In genomic region chr6:34964550-34964949, GRCm38 (mm10) we compare ENCODE assay signal across 28 mouse cellular contexts. TPM values are rescaled to one million over a fixed set of nuclear protein-coding genes. Genes with fewer than 3 reads are reported as not detected.
"Had no signal": no experiment of that assay in that cellular context is flagged by ENCODE, and none has a peak within 500 bp of the region (broad histone marks: within the 10 kb centered on the region; RNA-seq: fewer than 3 reads in every experiment).

No protein-coding gene starts in this region.

- H3K4me2 ChIP-seq: limb, embryonic 13.5 days; liver, embryonic 12.5 days; liver, embryonic 15.5 days; midbrain, embryonic 13.5 days; neural tube, embryonic 12.5 days; neural tube, embryonic 15.5 days; stomach, embryonic 15.5 days had no signal

- H3K4me3 ChIP-seq: limb, embryonic 10.5 days; limb, embryonic 13.5 days; liver, embryonic 12.5 days; liver, embryonic 15.5 days; megakaryocyte, embryonic 14.5 days; midbrain, embryonic 10.5 days; midbrain, embryonic 13.5 days; neural tube, embryonic 12.5 days; neural tube, embryonic 15.5 days; stomach, embryonic 15.5 days had no signal

- DNase-seq: kidney, adult 18-20 months; kidney, adult 9 months; kidney, postnatal 14 days; kidney, postnatal 4 days; liver; lung, adult 2 months; lung, postnatal 14 days; lung, postnatal 4 days; retina, postnatal 1 day; right cerebral cortex, postnatal 25 days; spleen, adult 18-20 months; thymus, postnatal 25 days had no signal

- H3K9me3 ChIP-seq: limb, embryonic 10.5 days; limb, embryonic 13.5 days; liver, embryonic 12.5 days; liver, embryonic 15.5 days; midbrain, embryonic 10.5 days; midbrain, embryonic 13.5 days; neural tube, embryonic 12.5 days; neural tube, embryonic 15.5 days; stomach, embryonic 15.5 days had no signal

- H3K27me3 ChIP-seq: limb, embryonic 13.5 days; liver, embryonic 12.5 days; liver, embryonic 15.5 days; midbrain, embryonic 13.5 days; neural tube, embryonic 12.5 days; neural tube, embryonic 15.5 days; stomach, embryonic 15.5 days had no signal

- H3K4me1 ChIP-seq: limb, embryonic 10.5 days; limb, embryonic 13.5 days; liver, embryonic 12.5 days; liver, embryonic 15.5 days; midbrain, embryonic 13.5 days; neural tube, embryonic 12.5 days; neural tube, embryonic 15.5 days; stomach, embryonic 15.5 days had no signal

- H3K27ac ChIP-seq: limb, embryonic 10.5 days; limb, embryonic 13.5 days; liver, embryonic 12.5 days; liver, embryonic 15.5 days; midbrain, embryonic 10.5 days; midbrain, embryonic 13.5 days; neural tube, embryonic 12.5 days; neural tube, embryonic 15.5 days; stomach, embryonic 15.5 days had no signal

- ATAC-seq: liver, embryonic 12.5 days; midbrain, embryonic 13.5 days; midbrain, embryonic 16.5 days had no signal

- H3K9ac ChIP-seq: limb, embryonic 13.5 days; liver, embryonic 12.5 days; liver, embryonic 15.5 days; midbrain, embryonic 13.5 days; neural tube, embryonic 12.5 days; neural tube, embryonic 15.5 days; stomach, embryonic 15.5 days had no signal

- H3K36me3 ChIP-seq: limb, embryonic 10.5 days; limb, embryonic 13.5 days; liver, embryonic 12.5 days; liver, embryonic 15.5 days; midbrain, embryonic 10.5 days; midbrain, embryonic 13.5 days; neural tube, embryonic 12.5 days; neural tube, embryonic 15.5 days; stomach, embryonic 15.5 days had no signal

RNA-seq across cellular contexts. Expression of gene Stra8, which starts 44.6 kb away (rescaled TPM):
- total RNA-seq: layer of hippocampus, adult 18-20 months; layer of hippocampus, postnatal 14 days; left cerebral cortex, postnatal 25 days had no signal
- polyA plus RNA-seq: kidney, embryonic 16.5 days; limb, embryonic 10.5 days; limb, embryonic 13.5 days; liver, embryonic 12.5 days; liver, embryonic 15.5 days; lung, adult 2 months; lung, embryonic 16.5 days; midbrain, embryonic 10.5 days; midbrain, embryonic 13.5 days; midbrain, embryonic 16.5 days; neural tube, embryonic 12.5 days; neural tube, embryonic 15.5 days; stomach, embryonic 15.5 days had no signal
